Mouse (Mus musculus) lung, adult 2 months (tissue): ENCODE results near the gene Sh3kbp1.

Experiments used
- CTCF ChIP-seq: fragments of 200-500 bp; IDR thresholded peaks from 2 replicates; pipeline ENCODE4 v1.5.1; 2011; ENCODE audit warnings: mild to moderate bottlenecking, low read length, control low read depth; ENCODE audit not compliant: insufficient read depth
- POLR2A ChIP-seq: fragments of 200-500 bp; IDR thresholded peaks from 2 replicates; pipeline ENCODE4 v1.6.1; 2011; ENCODE audit warnings: low read depth, mild to moderate bottlenecking, control low read depth, low read length, borderline replicate concordance; ENCODE audit errors: extremely low read depth

DNA sequence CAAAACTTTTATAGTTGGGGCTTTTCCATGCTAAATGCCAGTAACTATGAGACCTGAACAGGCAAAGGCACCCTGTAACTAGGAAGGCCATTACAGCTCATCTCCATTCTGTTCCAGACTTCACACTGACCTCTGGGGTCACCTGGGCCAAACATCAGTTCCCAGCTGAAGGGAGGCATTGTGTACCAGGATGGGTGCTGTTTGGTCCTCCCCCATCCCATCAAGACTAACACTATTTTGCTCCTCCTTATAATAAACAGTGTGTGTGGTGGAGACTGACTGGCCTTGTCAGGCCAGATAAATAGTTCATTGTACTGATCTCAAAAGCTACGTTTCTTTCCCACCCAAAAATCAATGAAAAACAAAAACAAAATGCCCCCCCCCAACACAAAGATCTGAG lies 138.8 kb downstream of the Sh3kbp1 start:
- TF ChIP-seq POLR2A (no peak), CTCF (no peak)
